ENCODE assay signal across 1 mouse cellular context in the genomic region with DNA sequence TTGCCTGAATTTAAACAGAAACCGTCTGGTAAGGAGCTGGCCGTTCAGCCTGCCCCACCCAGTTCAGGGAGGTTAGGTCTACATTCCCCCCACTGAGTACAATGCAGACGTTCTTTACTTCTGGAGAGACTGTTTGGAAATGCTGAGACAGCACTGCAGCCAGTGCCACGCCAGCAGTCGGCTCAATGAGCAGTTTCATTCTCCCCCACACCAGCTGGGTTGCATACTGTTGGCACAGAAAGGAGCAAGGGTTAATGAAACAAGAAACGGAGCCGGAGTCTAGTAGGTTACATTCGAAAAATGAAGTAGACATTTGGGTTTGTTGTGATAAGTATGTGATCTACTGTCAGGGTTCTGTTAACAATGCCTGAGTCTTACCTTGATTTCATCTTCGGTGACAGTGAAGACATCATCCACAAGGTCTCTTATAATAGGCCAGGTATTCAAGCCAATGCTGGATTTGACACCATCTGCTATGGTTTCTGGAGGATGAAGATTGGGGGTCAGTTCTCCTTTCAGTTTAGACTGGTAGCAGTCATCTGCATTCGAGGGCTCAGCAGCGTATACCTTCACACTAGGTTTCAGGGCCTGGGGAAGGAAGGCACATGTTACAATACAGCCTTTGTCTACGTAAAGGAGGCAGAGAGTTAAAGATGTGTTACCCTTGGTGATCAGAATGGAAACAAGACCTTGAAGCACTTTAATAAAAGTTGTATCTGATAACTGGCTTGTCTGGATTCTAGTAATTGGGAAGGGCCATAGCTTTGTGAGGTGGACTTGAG.
TF ChIP-seq lines count a peak whose summit lies in the region.

No protein-coding gene starts in this region.

TF ChIP-seq in CH12.LX, 34 proteins besides CTCF, POLR2A, EP300 and RAD21:
- TF ChIP-seq USF2 (conservative IDR thresholded peaks at IDR 0.05; ENCODE audit: low read depth, low read length) (no peak), ELF1 (IDR thresholded peaks at IDR 0.05; ENCODE audit: low read depth, low read length) (no peak), RCOR1 (conservative IDR thresholded peaks at IDR 0.05; ENCODE audit: low read depth, low read length) (no peak), UBTF (IDR thresholded peaks at IDR 0.05; ENCODE audit: low read depth, low read length) (no peak), TBP (conservative IDR thresholded peaks at IDR 0.05; ENCODE audit: low read depth, low read length) (no peak), SIN3A (IDR thresholded peaks at IDR 0.05; ENCODE audit: low read length) (no peak), MYC (IDR thresholded peaks at IDR 0.05; ENCODE audit: low read depth, low read length) (no peak), CHD1 (IDR thresholded peaks at IDR 0.05; ENCODE audit: low read depth, low read length) (no peak), GABPA (IDR thresholded peaks at IDR 0.05; ENCODE audit: insufficient replicate concordance, low read depth, low read length) (no peak), ZMIZ1 (IDR thresholded peaks at IDR 0.05; ENCODE audit: low read depth, low read length) (0 out of 2 replicates have a peak, but pooled peaks have one; percentile 84), PAX5 (IDR thresholded peaks at IDR 0.05; ENCODE audit: low read length) (no peak), JUND (conservative IDR thresholded peaks at IDR 0.05; ENCODE audit: low read depth, low read length) (no peak), NELFE (IDR thresholded peaks at IDR 0.05; ENCODE audit: low read depth, low read length) (no peak), E2F4 (IDR thresholded peaks at IDR 0.05; ENCODE audit: insufficient replicate concordance, low read depth, low read length) (no peak), IRF4 (IDR thresholded peaks at IDR 0.05; ENCODE audit: low read depth, low read length) (no peak), POLR2AphosphoS2 (IDR thresholded peaks at IDR 0.05; ENCODE audit: low read depth, low read length) (peak; percentile 67; the same call in 1 of the 2 replicates), MAFK (IDR thresholded peaks at IDR 0.05; ENCODE audit: insufficient replicate concordance, low read length) (peak; percentile 76; the same call in 1 of the 2 replicates), JUN (IDR thresholded peaks at IDR 0.05; ENCODE audit: insufficient read depth, low read depth, low read length) (no peak)
TF ChIP-seq in CH12.LX: peak in this region for 3.
